20 mouse cellular contexts compared by ENCODE assay signal in the genomic region with DNA sequence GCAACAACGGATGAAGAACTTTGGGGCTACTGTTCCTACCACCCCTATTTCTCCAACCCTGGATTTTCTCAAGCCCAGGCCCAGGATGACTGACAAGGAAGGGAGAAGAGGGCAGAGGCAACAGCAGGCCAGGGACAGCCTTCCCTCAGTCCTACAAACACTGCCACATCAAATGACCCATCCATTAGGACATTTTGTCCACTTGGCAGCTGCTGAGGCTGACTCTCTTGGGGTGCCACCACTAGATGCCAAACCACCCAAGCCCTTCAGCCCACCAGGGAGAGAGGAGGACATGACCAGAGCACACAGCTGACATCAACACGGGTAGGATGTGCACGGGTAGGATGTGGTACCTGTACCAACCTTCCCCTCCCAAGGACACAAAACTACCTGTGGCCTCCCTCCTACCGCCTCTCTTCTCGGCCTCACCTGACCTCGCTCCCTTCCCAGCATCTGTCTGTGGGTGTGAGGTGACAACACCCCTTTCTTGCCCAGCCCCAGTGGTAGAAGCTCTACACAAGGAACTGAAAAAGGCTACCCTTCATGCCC. TPM values are rescaled to one million over a fixed set of nuclear protein-coding genes. Genes with fewer than 3 reads are reported as not detected.
DNase-seq lines count a peak whose midpoint lies in the region; ATAC-seq and TF ChIP-seq lines count a peak whose summit lies in the region.
"Had no signal": no experiment of that assay in that cellular context is flagged by ENCODE, and none has a peak within 500 bp of the region (broad histone marks: within the 10 kb centered on the region; RNA-seq: fewer than 3 reads in every experiment).

No protein-coding gene starts in this region.

- peaks cover 95% of the 10 kb centered on the region for H3K4me1 ChIP-seq in heart, embryonic 10.5 days
- peaks cover 33% of the 10 kb centered on the region for H3K4me1 ChIP-seq in midbrain, embryonic 12.5 days
- peaks cover 27% of the 10 kb centered on the region for H3K4me1 ChIP-seq in midbrain, embryonic 16.5 days (ENCODE audit: control insufficient read depth, insufficient read depth, low read length)
- H3K4me1 ChIP-seq in embryonic facial prominence, embryonic 13.5 days, result peaks cover 33% of the 10 kb centered on the region
- H3K4me1 ChIP-seq in liver, embryonic 14.5 days (replicated peaks; ENCODE audit: control insufficient read depth in 2 of 2, insufficient read depth in 2 of 2, low read length in 1 of 2), result peaks cover 63 to 82% of the 10 kb centered on the region in 2 experiments

- H3K27me3 ChIP-seq in heart, embryonic 10.5 days (ENCODE audit: insufficient read depth, poor library complexity, severe bottlenecking), result no peaks in the 10 kb centered on the region
- peaks cover 5% of the 10 kb centered on the region; the same call in 1 of the 2 replicates for H3K27me3 ChIP-seq in midbrain, embryonic 12.5 days
- H3K27me3 ChIP-seq in midbrain, embryonic 16.5 days (ENCODE audit: control insufficient read depth, insufficient read depth, low read depth, low read length), result no peaks in the 10 kb centered on the region
- no peaks in the 10 kb centered on the region for H3K27me3 ChIP-seq in embryonic facial prominence, embryonic 13.5 days
- no peaks in the 10 kb centered on the region for H3K27me3 ChIP-seq in liver, embryonic 14.5 days (ENCODE audit: control insufficient read depth, insufficient read depth, low read length)
- H3K27me3 ChIP-seq: hindbrain, embryonic 12.5 days had no signal

- no peak overlapping the region for H3K4me2 ChIP-seq in midbrain, embryonic 12.5 days (replicated peaks)
- H3K4me2 ChIP-seq in midbrain, embryonic 16.5 days (ENCODE audit: low read length), result no peak overlapping the region
- H3K4me2 ChIP-seq in embryonic facial prominence, embryonic 13.5 days, result peak overlapping the region; percentile 88; the same call in 1 of the 2 replicates
- peak overlapping the region; percentile 94 for H3K4me2 ChIP-seq in liver, embryonic 14.5 days (ENCODE audit: low read depth)

- no peak for TF ChIP-seq EP300 in liver, embryonic 14.5 days (IDR thresholded peaks at IDR 0.05; ENCODE audit: low read depth)

- WGBS in heart, embryonic 10.5 days, result 90% methylated on average over 6 of the region's 6 CpGs
- 94% methylated on average over 6 of the region's 6 CpGs for WGBS in midbrain, embryonic 12.5 days
- 93% methylated on average over 6 of the region's 6 CpGs for WGBS in midbrain, embryonic 16.5 days
- WGBS in embryonic facial prominence, embryonic 13.5 days, result 90% methylated on average over 6 of the region's 6 CpGs
- 75% methylated on average over 6 of the region's 6 CpGs for WGBS in liver, embryonic 14.5 days (ENCODE audit: insufficient replicate concordance)

- H3K9me3 ChIP-seq in heart, embryonic 10.5 days, result no peaks in the 10 kb centered on the region
- no peaks in the 10 kb centered on the region for H3K9me3 ChIP-seq in midbrain, embryonic 12.5 days
- H3K9me3 ChIP-seq in midbrain, embryonic 16.5 days (replicated peaks; ENCODE audit: control insufficient read depth, low read length, poor library complexity, severe bottlenecking), result no peaks in the 10 kb centered on the region
- no peaks in the 10 kb centered on the region for H3K9me3 ChIP-seq in embryonic facial prominence, embryonic 13.5 days
- no peaks in the 10 kb centered on the region for H3K9me3 ChIP-seq in liver, embryonic 14.5 days (ENCODE audit: control insufficient read depth, low read length)
- H3K9me3 ChIP-seq: forebrain, embryonic 12.5 days; hindbrain, embryonic 12.5 days had no signal

- no peak for ATAC-seq in midbrain, embryonic 12.5 days (ENCODE audit: low FRiP score, low read depth)
- ATAC-seq in midbrain, embryonic 16.5 days, result no peak
- no peak for ATAC-seq in embryonic facial prominence, embryonic 13.5 days (ENCODE audit: insufficient number of reproducible peaks, insufficient read depth, low FRiP score, low TSS enrichment, low read depth)
- no peak for ATAC-seq in liver, embryonic 14.5 days (ENCODE audit: insufficient read depth)
- ATAC-seq in monocyte, adult 5-6 weeks (replicated peaks; ENCODE audit: insufficient number of reproducible peaks, low FRiP score, low TSS enrichment, poor library complexity, severe bottlenecking), result no peak

- no peak for DNase-seq in heart, embryonic 10.5 days (ENCODE audit: low spot score)
- DNase-seq in heart, postnatal 25 days (ENCODE audit: low spot score), result no peak
- DNase-seq in liver, embryonic 14.5 days (ENCODE audit: low read depth in 3 of 3, low spot score in 3 of 3), result no peak
- DNase-seq in retina, embryonic 14.5 days (ENCODE audit: low spot score), result no peak
- DNase-seq: adrenal gland, postnatal 25 days; cerebellum, adult 11-12 months; embryo, embryonic 11 days; gastrocnemius, postnatal 10 days; layer of hippocampus, adult 9-11 months; right cerebral cortex, postnatal 14 days had no signal

- peak overlapping the region; percentile 78; the same call in 1 of the 2 replicates for H3K27ac ChIP-seq in heart, embryonic 10.5 days
- H3K27ac ChIP-seq in midbrain, embryonic 12.5 days (replicated peaks), result no peak overlapping the region
- no peak overlapping the region for H3K27ac ChIP-seq in midbrain, embryonic 16.5 days (ENCODE audit: low read length)
- no peak overlapping the region for H3K27ac ChIP-seq in embryonic facial prominence, embryonic 13.5 days
- H3K27ac ChIP-seq in liver, embryonic 14.5 days, result peak overlapping the region; percentile 99
- H3K27ac ChIP-seq: forebrain, embryonic 12.5 days; hindbrain, embryonic 12.5 days had no signal

- peak overlapping the region; percentile 93; the same call in 1 of the 2 replicates for H3K9ac ChIP-seq in midbrain, embryonic 12.5 days (replicated peaks)
- no peak overlapping the region for H3K9ac ChIP-seq in midbrain, embryonic 16.5 days (ENCODE audit: low read depth, low read length)
- H3K9ac ChIP-seq in embryonic facial prominence, embryonic 13.5 days, result 0 out of 2 replicates have a peak overlapping the region, but pooled peaks have one; percentile 36
- peak overlapping the region; percentile 98 for H3K9ac ChIP-seq in liver, embryonic 14.5 days (replicated peaks)
- H3K9ac ChIP-seq: hindbrain, embryonic 12.5 days had no signal

- H3K4me3 ChIP-seq in heart, embryonic 10.5 days, result peak overlapping the region; percentile 97; the same call in 1 of the 2 replicates
- no peak overlapping the region for H3K4me3 ChIP-seq in midbrain, embryonic 12.5 days
- H3K4me3 ChIP-seq in midbrain, embryonic 16.5 days (ENCODE audit: low read depth, low read length), result no peak overlapping the region
- no peak overlapping the region for H3K4me3 ChIP-seq in embryonic facial prominence, embryonic 13.5 days
- H3K4me3 ChIP-seq in liver, embryonic 14.5 days (ENCODE audit: insufficient read depth in 1 of 2, low read depth in 2 of 2, low read length in 2 of 2), result peak overlapping the region; percentile 77 to 98; a peak in 3 of 4 replicates
- H3K4me3 ChIP-seq: hindbrain, embryonic 12.5 days had no signal

- no peak for TF ChIP-seq CTCF in liver, embryonic 14.5 days (IDR thresholded peaks at IDR 0.05; ENCODE audit: low read depth)

- H3K36me3 ChIP-seq in heart, embryonic 10.5 days, result peaks cover 39% of the 10 kb centered on the region
- H3K36me3 ChIP-seq in midbrain, embryonic 12.5 days, result peaks cover 40% of the 10 kb centered on the region
- peaks cover 10% of the 10 kb centered on the region for H3K36me3 ChIP-seq in midbrain, embryonic 16.5 days (ENCODE audit: control insufficient read depth, insufficient read depth, low read length)
- H3K36me3 ChIP-seq in embryonic facial prominence, embryonic 13.5 days, result peaks cover 42% of the 10 kb centered on the region
- H3K36me3 ChIP-seq in liver, embryonic 14.5 days (replicated peaks; ENCODE audit: control insufficient read depth, insufficient read depth, low read depth), result peaks cover 11% of the 10 kb centered on the region

- intact Hi-C loops in heart, postnatal 25 days (cut with DNase I), result no loop called here

RNA-seq across cellular contexts. Expression of gene Ormdl3, which starts 2.5 kb away (rescaled TPM):
- 56.1 and 61.0 TPM in 2 replicates for polyA plus RNA-seq in heart, embryonic 10.5 days (2016; fragmentation: Nextera tagmentation; extraction: Ambion mirVana)
- total RNA-seq in heart, postnatal 25 days (2021), result 10 to 100 TPM; 35.6 to 37.8 TPM
- polyA plus RNA-seq in midbrain, embryonic 12.5 days (2016; fragmentation: Nextera tagmentation; extraction: Ambion mirVana), result 67.1 and 73.1 TPM in 2 replicates
- 119 and 121 TPM in 2 replicates for polyA plus RNA-seq in midbrain, embryonic 16.5 days (2015; fragmentation: Nextera tagmentation; extraction: Ambion mirVana)
- polyA plus RNA-seq in embryonic facial prominence, embryonic 13.5 days (2015; fragmentation: Nextera tagmentation; extraction: Ambion mirVana), result 69.4 and 71.9 TPM in 2 replicates
- polyA plus RNA-seq in liver, embryonic 14.5 days (2012; rRNA removed), result 23.4 and 27.4 TPM in 2 replicates
- 6.4 and 6.8 TPM in 2 replicates for polyA plus RNA-seq in liver, embryonic 14.5 days (2014; fragmentation: Nextera tagmentation; extraction: Ambion mirVana)
- total RNA-seq in monocyte, adult 5-6 weeks (2017), result 10.6 to 34.4 TPM (median 16.6 TPM) in 3 replicates

RNA-seq across cellular contexts. Expression of gene Lrrc3c, which starts 13.4 kb away (rescaled TPM):
- polyA plus RNA-seq in heart, embryonic 10.5 days (2016; fragmentation: Nextera tagmentation; extraction: Ambion mirVana), result not detected in 2 replicates
- not detected for total RNA-seq in heart, postnatal 25 days (2021)
- polyA plus RNA-seq in midbrain, embryonic 12.5 days (2016; fragmentation: Nextera tagmentation; extraction: Ambion mirVana), result not detected in 2 replicates
- polyA plus RNA-seq in midbrain, embryonic 16.5 days (2015; fragmentation: Nextera tagmentation; extraction: Ambion mirVana), result not detected in 2 replicates
- polyA plus RNA-seq in embryonic facial prominence, embryonic 13.5 days (2015; fragmentation: Nextera tagmentation; extraction: Ambion mirVana), result not detected in 2 replicates
- polyA plus RNA-seq in liver, embryonic 14.5 days (2012; rRNA removed), result not detected in 2 replicates
- polyA plus RNA-seq in liver, embryonic 14.5 days (2014; fragmentation: Nextera tagmentation; extraction: Ambion mirVana), result not detected in 2 replicates
- total RNA-seq in monocyte, adult 5-6 weeks (2017), result not detected in 3 replicates
- total RNA-seq: adrenal gland, postnatal 25 days; gastrocnemius, postnatal 10 days; megakaryocyte-erythroid progenitor cell, adult 5-6 weeks; neutrophil, adult 5-6 weeks had no signal
- polyA plus RNA-seq: forebrain, embryonic 12.5 days; hindbrain, embryonic 12.5 days; kidney, embryonic 14.5 days; limb, embryonic 11.5 days had no signal

RNA-seq across cellular contexts. Expression of gene Zpbp2, which starts 33.8 kb away (rescaled TPM):
- polyA plus RNA-seq in heart, embryonic 10.5 days (2016; fragmentation: Nextera tagmentation; extraction: Ambion mirVana), result 0.21 and 0.65 TPM in 2 replicates
- total RNA-seq in heart, postnatal 25 days (2021), result not detected
- polyA plus RNA-seq in midbrain, embryonic 12.5 days (2016; fragmentation: Nextera tagmentation; extraction: Ambion mirVana), result 0.37 TPM in 1 of 2 replicates, not detected in the other
- polyA plus RNA-seq in midbrain, embryonic 16.5 days (2015; fragmentation: Nextera tagmentation; extraction: Ambion mirVana), result 0.15 TPM in 1 of 2 replicates, not detected in the other
- polyA plus RNA-seq in embryonic facial prominence, embryonic 13.5 days (2015; fragmentation: Nextera tagmentation; extraction: Ambion mirVana), result not detected in 2 replicates
- 0.30 and 0.44 TPM in 2 replicates for polyA plus RNA-seq in liver, embryonic 14.5 days (2012; rRNA removed)
- polyA plus RNA-seq in liver, embryonic 14.5 days (2014; fragmentation: Nextera tagmentation; extraction: Ambion mirVana), result 0.76 and 0.83 TPM in 2 replicates
- 1.0 to 3.5 TPM (median 2.2 TPM) in 3 replicates for total RNA-seq in monocyte, adult 5-6 weeks (2017)
- total RNA-seq: gastrocnemius, postnatal 10 days had no signal
- polyA plus RNA-seq: forebrain, embryonic 12.5 days had no signal

RNA-seq across cellular contexts. Expression of gene Ikzf3, which starts 38.9 kb away (rescaled TPM):
- polyA plus RNA-seq in heart, embryonic 10.5 days (2016; fragmentation: Nextera tagmentation; extraction: Ambion mirVana), result 0.04 and 0.22 TPM in 2 replicates
- total RNA-seq in heart, postnatal 25 days (2021), result under 1 TPM; 0.44 to 0.61 TPM
- polyA plus RNA-seq in midbrain, embryonic 12.5 days (2016; fragmentation: Nextera tagmentation; extraction: Ambion mirVana), result 0.27 TPM in 1 of 2 replicates, not detected in the other
- polyA plus RNA-seq in midbrain, embryonic 16.5 days (2015; fragmentation: Nextera tagmentation; extraction: Ambion mirVana), result not detected in 2 replicates
- polyA plus RNA-seq in embryonic facial prominence, embryonic 13.5 days (2015; fragmentation: Nextera tagmentation; extraction: Ambion mirVana), result 0.27 and 0.58 TPM in 2 replicates
- polyA plus RNA-seq in liver, embryonic 14.5 days (2012; rRNA removed), result 0.15 and 0.27 TPM in 2 replicates
- 0.05 and 0.10 TPM in 2 replicates for polyA plus RNA-seq in liver, embryonic 14.5 days (2014; fragmentation: Nextera tagmentation; extraction: Ambion mirVana)
- total RNA-seq in monocyte, adult 5-6 weeks (2017), result 82.2 to 248 TPM (median 102 TPM) in 3 replicates
- polyA plus RNA-seq: hindbrain, embryonic 12.5 days; limb, embryonic 11.5 days had no signal

RNA-seq across cellular contexts. Expression of gene Gm12355, which starts 40.8 kb away (rescaled TPM):
- 0.71 and 1.0 TPM in 2 replicates for polyA plus RNA-seq in heart, embryonic 10.5 days (2016; fragmentation: Nextera tagmentation; extraction: Ambion mirVana)
- 1 to 10 TPM; 7.2 to 7.7 TPM for total RNA-seq in heart, postnatal 25 days (2021)
- polyA plus RNA-seq in midbrain, embryonic 12.5 days (2016; fragmentation: Nextera tagmentation; extraction: Ambion mirVana), result 0.68 and 1.2 TPM in 2 replicates
- polyA plus RNA-seq in midbrain, embryonic 16.5 days (2015; fragmentation: Nextera tagmentation; extraction: Ambion mirVana), result 0.18 and 0.65 TPM in 2 replicates
- 0.80 and 4.0 TPM in 2 replicates for polyA plus RNA-seq in embryonic facial prominence, embryonic 13.5 days (2015; fragmentation: Nextera tagmentation; extraction: Ambion mirVana)
- 0.03 and 0.19 TPM in 2 replicates for polyA plus RNA-seq in liver, embryonic 14.5 days (2012; rRNA removed)
- polyA plus RNA-seq in liver, embryonic 14.5 days (2014; fragmentation: Nextera tagmentation; extraction: Ambion mirVana), result 0.47 and 0.68 TPM in 2 replicates
- total RNA-seq in monocyte, adult 5-6 weeks (2017), result 0.43 to 1.6 TPM in 2 of 3 replicates, not detected in the other
- total RNA-seq: neutrophil, adult 5-6 weeks had no signal

Comparison
In these comparisons a context has a peak if more than half of its experiments do, and no peak if none do; other contexts are left out.
1. H3K27ac ChIP-seq: peak in heart, embryonic 10.5 days (single experiment) and liver, embryonic 14.5 days (single experiment); none in midbrain, embryonic 12.5 days (single experiment), midbrain, embryonic 16.5 days (single experiment) and embryonic facial prominence, embryonic 13.5 days (single experiment).
2. H3K4me3 ChIP-seq: peak in heart, embryonic 10.5 days (single experiment) and liver, embryonic 14.5 days (2 of 2); none in midbrain, embryonic 12.5 days (single experiment), midbrain, embryonic 16.5 days (single experiment) and embryonic facial prominence, embryonic 13.5 days (single experiment).
3. H3K4me2 ChIP-seq: peak in embryonic facial prominence, embryonic 13.5 days (single experiment) and liver, embryonic 14.5 days (single experiment); none in midbrain, embryonic 12.5 days (single experiment) and midbrain, embryonic 16.5 days (single experiment).